Mouse (Mus musculus): ENCODE results near the gene Wdr86. TPM values are rescaled to one million over a fixed set of nuclear protein-coding genes. Genes with fewer than 3 reads are reported as not detected.
"Not testable (repeated sequence)": the region's sequence is repeated elsewhere in the genome, so short reads cannot be mapped to it uniquely, and the experiment has no call there.

Gene Wdr86
- polyA plus RNA-seq, 1 experiment from 2014 or later, result 14.2 TPM

- Histone ChIP-seq H3K27ac (ENCODE audit: low read depth, low read length) (no peak overlapping the region), H3K4me3 (ENCODE audit: low read depth, low read length) (no peak overlapping the region), H3K4me2 (ENCODE audit: low read depth) (no peak overlapping the region), H3K9ac (ENCODE audit: low read length) (no peak overlapping the region), H3K9me3 (ENCODE audit: control insufficient read depth, low read length) (no peaks in the 10 kb centered on the region), H3K4me1 (ENCODE audit: control insufficient read depth, insufficient read depth, low read length) (no peaks in the 10 kb centered on the region), H3K27me3 (ENCODE audit: control insufficient read depth, insufficient read depth, low read length) (no peaks in the 10 kb centered on the region), H3K36me3 (ENCODE audit: control insufficient read depth, insufficient read depth, low read length) (peaks cover 18% of the 10 kb centered on the region)
- ATAC-seq (ENCODE audit: insufficient read depth, low FRiP score, low TSS enrichment), result no peak
- 93% methylated on average over 8 of the region's 8 CpGs for WGBS
- no peak for DNase-seq (ENCODE audit: low spot score)
Observed at GRCm38 (mm10) chr5:24704615-24705014, 25.9 kb downstream of the Wdr86 start.

GRCm38 (mm10) chr5:24701271-24701670 is 29.3 kb downstream of the Wdr86 start:
- Histone ChIP-seq H3K9ac (ENCODE audit: low read length) (no peak overlapping the region), H3K27me3 (ENCODE audit: control insufficient read depth, insufficient read depth, low read length) (no peaks in the 10 kb centered on the region), H3K9me3 (ENCODE audit: control insufficient read depth, low read length) (no peaks in the 10 kb centered on the region), H3K4me1 (ENCODE audit: control insufficient read depth, insufficient read depth, low read length) (no peaks in the 10 kb centered on the region), H3K36me3 (ENCODE audit: control insufficient read depth, insufficient read depth, low read length) (peaks cover 22% of the 10 kb centered on the region), H3K4me3 (ENCODE audit: low read depth, low read length) (no peak overlapping the region), H3K4me2 (ENCODE audit: low read depth) (no peak overlapping the region), H3K27ac (ENCODE audit: low read depth, low read length) (no peak overlapping the region)
- no peak for DNase-seq (ENCODE audit: low spot score)
- no peak for ATAC-seq (ENCODE audit: insufficient read depth, low FRiP score, low TSS enrichment)
- 88% methylated on average over 3 of the region's 3 CpGs for WGBS

- Histone ChIP-seq H3K9me3 (ENCODE audit: control insufficient read depth, low read length) (no peaks in the 10 kb centered on the region), H3K4me3 (ENCODE audit: low read depth, low read length) (no peak overlapping the region), H3K27me3 (ENCODE audit: control insufficient read depth, insufficient read depth, low read length) (no peaks in the 10 kb centered on the region), H3K4me1 (ENCODE audit: control insufficient read depth, insufficient read depth, low read length) (no peaks in the 10 kb centered on the region), H3K9ac (ENCODE audit: low read length) (no peak overlapping the region), H3K27ac (ENCODE audit: low read depth, low read length) (no peak overlapping the region), H3K4me2 (ENCODE audit: low read depth) (no peak overlapping the region), H3K36me3 (ENCODE audit: control insufficient read depth, insufficient read depth, low read length) (peaks cover 23% of the 10 kb centered on the region)
- ATAC-seq (ENCODE audit: insufficient read depth, low FRiP score, low TSS enrichment) (no peak), DNase-seq (ENCODE audit: low spot score) (no peak)
- WGBS, result 87% methylated on average over 3 of the region's 3 CpGs
Observed at GRCm38 (mm10) chr5:24696704-24697103, 33.8 kb downstream of the Wdr86 start.

- WGBS, result 93% methylated on average over 1 of the region's 1 CpGs
- Histone ChIP-seq H3K4me3 (ENCODE audit: low read depth, low read length) (no peak overlapping the region), H3K9me3 (ENCODE audit: control insufficient read depth, low read length) (no peaks in the 10 kb centered on the region), H3K4me1 (ENCODE audit: control insufficient read depth, insufficient read depth, low read length) (0 out of 2 replicates have a peak, but pooled peaks cover 3% of the 10 kb centered on the region), H3K36me3 (ENCODE audit: control insufficient read depth, insufficient read depth, low read length) (no peaks in the 10 kb centered on the region), H3K4me2 (ENCODE audit: low read depth) (no peak overlapping the region), H3K9ac (ENCODE audit: low read length) (no peak overlapping the region), H3K27me3 (ENCODE audit: control insufficient read depth, insufficient read depth, low read length) (no peaks in the 10 kb centered on the region), H3K27ac (ENCODE audit: low read depth, low read length) (no peak overlapping the region)
- ATAC-seq (ENCODE audit: insufficient read depth, low FRiP score, low TSS enrichment) (no peak), DNase-seq (ENCODE audit: low spot score) (no peak)
Observed at GRCm38 (mm10) chr5:24687696-24688095, 42.8 kb downstream of the Wdr86 start.

GRCm38 (mm10) chr5:24686671-24687420 is 43.7 kb downstream of the Wdr86 start:
- not testable (repeated sequence) for ATAC-seq (ENCODE audit: insufficient read depth, low FRiP score, low TSS enrichment); H3K9ac ChIP-seq (ENCODE audit: low read length)

GRCm38 (mm10) chr5:24686176-24686575 is 44.4 kb downstream of the Wdr86 start:
- WGBS, result 1% methylated on average over 15 of the region's 15 CpGs
- no peaks in the 10 kb centered on the region for H3K36me3 ChIP-seq (ENCODE audit: control insufficient read depth, insufficient read depth, low read length)
- 0 out of 2 replicates have a peak, but pooled peaks cover 3% of the 10 kb centered on the region for H3K4me1 ChIP-seq (ENCODE audit: control insufficient read depth, insufficient read depth, low read length)
- H3K4me3 ChIP-seq (ENCODE audit: low read depth, low read length), result peak overlapping the region; percentile 71
- H3K27ac ChIP-seq (ENCODE audit: low read depth, low read length), result peak overlapping the region; percentile 75
- no peaks in the 10 kb centered on the region for H3K9me3 ChIP-seq (ENCODE audit: control insufficient read depth, low read length)
- peak overlapping the region; percentile 67 for H3K9ac ChIP-seq (ENCODE audit: low read length)
- no peaks in the 10 kb centered on the region for H3K27me3 ChIP-seq (ENCODE audit: control insufficient read depth, insufficient read depth, low read length)
- H3K4me2 ChIP-seq (ENCODE audit: low read depth), result peak overlapping the region; percentile 42
- ATAC-seq (ENCODE audit: insufficient read depth, low FRiP score, low TSS enrichment), result no peak
- no peak for DNase-seq (ENCODE audit: low spot score)

More at GRCm38 (mm10) chr5:24686671-24687420, 43.7 kb downstream of the Wdr86 start:
- H3K4me1 ChIP-seq (ENCODE audit: control insufficient read depth, insufficient read depth, low read length); H3K36me3 ChIP-seq (ENCODE audit: control insufficient read depth, insufficient read depth, low read length); H3K27ac ChIP-seq (ENCODE audit: low read depth, low read length); H3K9me3 ChIP-seq (ENCODE audit: control insufficient read depth, low read length); H3K27me3 ChIP-seq (ENCODE audit: control insufficient read depth, insufficient read depth, low read length); DNase-seq (ENCODE audit: low spot score): not testable (repeated sequence)
- 80% methylated on average over 16 of the region's 16 CpGs for WGBS
- peak overlapping the region; percentile 71 for H3K4me3 ChIP-seq (ENCODE audit: low read depth, low read length)
- peak overlapping the region; percentile 42 for H3K4me2 ChIP-seq (ENCODE audit: low read depth)

GRCm38 (mm10) chr5:24685366-24686093 is 45.0 kb downstream of the Wdr86 start, which contains the start of gene Nub1:
Gene Nub1, plus strand, starts transcription at chr5:24685532.
- WGBS, result under 1% methylated on average over 53 of the region's 53 CpGs
- Histone ChIP-seq H3K9me3 (ENCODE audit: control insufficient read depth, low read length) (no peaks in the 10 kb centered on the region), H3K4me1 (ENCODE audit: control insufficient read depth, insufficient read depth, low read length) (0 out of 2 replicates have a peak, but pooled peaks cover 3% of the 10 kb centered on the region), H3K4me2 (ENCODE audit: low read depth) (peak within 1 kb of the TSS; percentile 60), H3K27me3 (ENCODE audit: control insufficient read depth, insufficient read depth, low read length) (no peaks in the 10 kb centered on the region), H3K27ac (ENCODE audit: low read depth, low read length) (peak within 1 kb of the TSS; percentile 92), H3K36me3 (ENCODE audit: control insufficient read depth, insufficient read depth, low read length) (no peaks in the 10 kb centered on the region), H3K9ac (ENCODE audit: low read length) (peak within 1 kb of the TSS; percentile 67), H3K4me3 (ENCODE audit: low read depth, low read length) (peak within 1 kb of the TSS; percentile 71)
- DNase-seq (ENCODE audit: low spot score) (peak; percentile 99), ATAC-seq (ENCODE audit: insufficient read depth, low FRiP score, low TSS enrichment) (peak; percentile 97)

GRCm38 (mm10) chr5:24684578-24685365 is 45.8 kb downstream of the Wdr86 start:
- H3K4me1 ChIP-seq (ENCODE audit: control insufficient read depth, insufficient read depth, low read length), result 0 out of 2 replicates have a peak, but pooled peaks cover 3% of the 10 kb centered on the region
- no peaks in the 10 kb centered on the region for H3K9me3 ChIP-seq (ENCODE audit: control insufficient read depth, low read length)
- peak overlapping the region; percentile 60 for H3K4me2 ChIP-seq (ENCODE audit: low read depth)
- peak overlapping the region; percentile 62 for H3K9ac ChIP-seq (ENCODE audit: low read length)
- H3K4me3 ChIP-seq (ENCODE audit: low read depth, low read length), result peak overlapping the region; percentile 71
- peak; percentile 37 for DNase-seq (ENCODE audit: low spot score)
- 30% methylated on average over 16 of the region's 16 CpGs for WGBS
- no peaks in the 10 kb centered on the region for H3K36me3 ChIP-seq (ENCODE audit: control insufficient read depth, insufficient read depth, low read length)
- peak overlapping the region; percentile 92 for H3K27ac ChIP-seq (ENCODE audit: low read depth, low read length)
- ATAC-seq (ENCODE audit: insufficient read depth, low FRiP score, low TSS enrichment), result peak; percentile 46
- no peaks in the 10 kb centered on the region for H3K27me3 ChIP-seq (ENCODE audit: control insufficient read depth, insufficient read depth, low read length)

All from neural tube, embryonic 11.5 days (tissue).